Comparison of ENCODE assay signal across 8 mouse cellular contexts in genomic region chr4:31936911-31937375, GRCm38 (mm10). TPM values are rescaled to one million over a fixed set of nuclear protein-coding genes. Genes with fewer than 3 reads are reported as not detected.
DNase-seq lines count a peak whose midpoint lies in the region; ATAC-seq lines count a peak whose summit lies in the region.

No protein-coding gene starts in this region.

- intact Hi-C loops in left cerebral cortex, postnatal 4 days (cut with DNase I), result no loop called here

- no peaks in the 10 kb centered on the region for H3K9me3 ChIP-seq in heart, embryonic 16.5 days (replicated peaks; ENCODE audit: control insufficient read depth, low read length)
- H3K9me3 ChIP-seq in embryonic facial prominence, embryonic 11.5 days (replicated peaks; ENCODE audit: control insufficient read depth, low read length), result no peaks in the 10 kb centered on the region
- H3K9me3 ChIP-seq in intestine, embryonic 16.5 days (ENCODE audit: control insufficient read depth, low read length), result no peaks in the 10 kb centered on the region

- no peak for ATAC-seq in heart, embryonic 16.5 days (replicated peaks; ENCODE audit: extremely low read depth, insufficient read depth, low FRiP score)
- ATAC-seq in embryonic facial prominence, embryonic 11.5 days (replicated peaks; ENCODE audit: insufficient number of reproducible peaks, low FRiP score, low TSS enrichment, low read depth), result no peak
- no peak for ATAC-seq in intestine, embryonic 16.5 days
- ATAC-seq in monocyte, adult 5-6 weeks (replicated peaks; ENCODE audit: insufficient number of reproducible peaks, low FRiP score, low TSS enrichment, poor library complexity, severe bottlenecking), result no peak

- no peaks in the 10 kb centered on the region for H3K36me3 ChIP-seq in heart, embryonic 16.5 days (ENCODE audit: control insufficient read depth, insufficient read depth)
- H3K36me3 ChIP-seq in embryonic facial prominence, embryonic 11.5 days (replicated peaks; ENCODE audit: control insufficient read depth, insufficient read depth, low read depth, low read length), result no peaks in the 10 kb centered on the region
- H3K36me3 ChIP-seq in intestine, embryonic 16.5 days (ENCODE audit: control insufficient read depth, insufficient read depth, low read length), result no peaks in the 10 kb centered on the region

- peak overlapping the region; percentile 88 for H3K4me2 ChIP-seq in heart, embryonic 16.5 days (ENCODE audit: low read depth, low read length)
- peak overlapping the region; percentile 95 for H3K4me2 ChIP-seq in embryonic facial prominence, embryonic 11.5 days (ENCODE audit: low read depth, low read length)
- H3K4me2 ChIP-seq in intestine, embryonic 16.5 days (ENCODE audit: low read depth, low read length), result peak overlapping the region; percentile 89

- no peaks in the 10 kb centered on the region for H3K27me3 ChIP-seq in heart, embryonic 16.5 days (ENCODE audit: control insufficient read depth, insufficient read depth, low read length)
- H3K27me3 ChIP-seq in embryonic facial prominence, embryonic 11.5 days (ENCODE audit: control insufficient read depth, insufficient read depth, low read length), result no peaks in the 10 kb centered on the region
- H3K27me3 ChIP-seq in intestine, embryonic 16.5 days (replicated peaks; ENCODE audit: control insufficient read depth, insufficient read depth, low read length), result no peaks in the 10 kb centered on the region

- peak overlapping the region; percentile 76 for H3K9ac ChIP-seq in heart, embryonic 16.5 days (ENCODE audit: low read length)
- peak overlapping the region; percentile 82 for H3K9ac ChIP-seq in embryonic facial prominence, embryonic 11.5 days (replicated peaks; ENCODE audit: low read length)
- H3K9ac ChIP-seq in intestine, embryonic 16.5 days (ENCODE audit: low read depth, low read length), result peak overlapping the region; percentile 67; the same call in 1 of the 2 replicates

- no peak overlapping the region for H3K27ac ChIP-seq in heart, embryonic 16.5 days (ENCODE audit: low read length)
- no peak overlapping the region; the same call in 1 of the 2 replicates for H3K27ac ChIP-seq in embryonic facial prominence, embryonic 11.5 days (replicated peaks; ENCODE audit: low read depth, low read length)
- no peak overlapping the region for H3K27ac ChIP-seq in intestine, embryonic 16.5 days (ENCODE audit: low read length)

- H3K4me1 ChIP-seq in heart, embryonic 16.5 days (ENCODE audit: control insufficient read depth, insufficient read depth, low read length), result no peaks in the 10 kb centered on the region
- H3K4me1 ChIP-seq in embryonic facial prominence, embryonic 11.5 days (ENCODE audit: control insufficient read depth, insufficient read depth, low read length), result no peaks in the 10 kb centered on the region
- H3K4me1 ChIP-seq in intestine, embryonic 16.5 days (ENCODE audit: control insufficient read depth, insufficient read depth, low read length), result peaks cover 9% of the 10 kb centered on the region; the same call in 1 of the 2 replicates

- DNase-seq in heart, adult 9 months (ENCODE audit: low spot score in 2 of 2), result no peak
- peak; percentile 26 for DNase-seq in embryonic facial prominence, embryonic 11.5 days (ENCODE audit: low spot score)
- peak; percentile 42 for DNase-seq in neural tube, embryonic 10.5 days (ENCODE audit: extremely low spot score, low spot score)
- no peak for DNase-seq in cerebellum, postnatal 4 days (ENCODE audit: low spot score in 2 of 2)
- no peak for DNase-seq in left cerebral cortex, postnatal 4 days

- 13% methylated on average over 15 of the region's 15 CpGs for WGBS in heart, embryonic 16.5 days
- WGBS in embryonic facial prominence, embryonic 11.5 days, result 7% methylated on average over 15 of the region's 15 CpGs
- WGBS in intestine, embryonic 16.5 days, result 30% methylated on average over 15 of the region's 15 CpGs

- peak overlapping the region; percentile 58 for H3K4me3 ChIP-seq in heart, embryonic 16.5 days (ENCODE audit: low read length)
- H3K4me3 ChIP-seq in embryonic facial prominence, embryonic 11.5 days (ENCODE audit: low read depth, low read length), result peak overlapping the region; percentile 45
- peak overlapping the region; percentile 52 for H3K4me3 ChIP-seq in intestine, embryonic 16.5 days (ENCODE audit: low read length)

RNA-seq across cellular contexts. Expression of gene Map3k7, which starts 27.0 kb away (rescaled TPM):
- polyA plus RNA-seq in heart, embryonic 16.5 days (2015; fragmentation: Nextera tagmentation; extraction: Ambion mirVana), result 26.6 and 31.2 TPM in 2 replicates
- 48.2 and 50.8 TPM in 2 replicates for polyA plus RNA-seq in embryonic facial prominence, embryonic 11.5 days (2014; fragmentation: Nextera tagmentation; extraction: Ambion mirVana)
- 5.3 and 13.8 TPM in 2 replicates for polyA plus RNA-seq in intestine, embryonic 16.5 days (2015; fragmentation: Nextera tagmentation; extraction: Ambion mirVana)
- total RNA-seq in monocyte, adult 5-6 weeks (2017), result 34.7 to 42.5 TPM (median 39.3 TPM) in 3 replicates
- 10 to 100 TPM; 58.2 to 62.2 TPM for total RNA-seq in left cerebral cortex, postnatal 4 days (2021)

Comparison
In these comparisons a context has a peak if more than half of its experiments do, and no peak if none do; other contexts are left out.
1. DNase-seq: peak in embryonic facial prominence, embryonic 11.5 days (single experiment) and neural tube, embryonic 10.5 days (single experiment); none in heart, adult 9 months (0 of 2), cerebellum, postnatal 4 days (0 of 2) and left cerebral cortex, postnatal 4 days (single experiment).
2. Peak in every context shown above with its lines, with median percentiles within 50 percentile points of each other: H3K4me2 ChIP-seq, H3K4me3 ChIP-seq and H3K9ac ChIP-seq.